Mouse (Mus musculus): ENCODE measurements around the gene Fuca1.

Gene Fuca1

GRCm38 (mm10) chr4:135889146-135889883, 31.2 kb upstream of the Fuca1 start:
- DNase-seq (ENCODE audit: low spot score in 2 of 2), result no peak

- DNase-seq (ENCODE audit: low spot score in 2 of 2), result peak; percentile 79 to 80
These were observed 30.7 kb upstream of the Fuca1 start for GRCm38 (mm10) chr4:135889884-135890283.

GRCm38 (mm10) chr4:135891539-135891938, 29.0 kb upstream of the Fuca1 start:
- no peak for DNase-seq (ENCODE audit: low spot score in 2 of 2)

GRCm38 (mm10) chr4:135892884-135893283, 27.7 kb upstream of the Fuca1 start:
- DNase-seq (ENCODE audit: low spot score in 2 of 2), result peak; percentile 31 to 41

GRCm38 (mm10) chr4:135895071-135895571, 25.4 kb upstream of the Fuca1 start, which contains the start of gene Cnr2:
Cnr2 (plus strand) TSS chr4:135895394.
- peak; percentile 73 for DNase-seq (ENCODE audit: low spot score in 2 of 2)

- peak; percentile 76 to 77 for DNase-seq (ENCODE audit: low spot score in 2 of 2)
These were observed 24.4 kb upstream of the Fuca1 start for GRCm38 (mm10) chr4:135896157-135896556.

GRCm38 (mm10) chr4:135898380-135899049, 22.0 kb upstream of the Fuca1 start:
- DNase-seq (ENCODE audit: low spot score in 2 of 2), result peak; percentile 87 to 88

- no peak for DNase-seq (ENCODE audit: low spot score in 2 of 2)
These were observed 21.5 kb upstream of the Fuca1 start for GRCm38 (mm10) chr4:135899050-135899448.

- peak; percentile 94 to 95 for DNase-seq (ENCODE audit: low spot score in 2 of 2)
These were observed 20.5 kb upstream of the Fuca1 start for GRCm38 (mm10) chr4:135900008-135900407.

GRCm38 (mm10) chr4:135902606-135903242, 17.8 kb upstream of the Fuca1 start:
- peak; percentile 67 to 77 for DNase-seq (ENCODE audit: low spot score in 2 of 2)

GRCm38 (mm10) chr4:135904810-135905209, 15.7 kb upstream of the Fuca1 start:
- DNase-seq (ENCODE audit: low spot score in 2 of 2), result no peak

GRCm38 (mm10) chr4:135906633-135907032, 13.9 kb upstream of the Fuca1 start:
- DNase-seq (ENCODE audit: low spot score in 2 of 2), result no peak

- DNase-seq (ENCODE audit: low spot score in 2 of 2), result peak; percentile 66 to 71
These were observed 11.0 kb upstream of the Fuca1 start for GRCm38 (mm10) chr4:135909326-135910066.

- peak; percentile 64 to 74 for DNase-seq (ENCODE audit: low spot score in 2 of 2)
These were observed 9.0 kb upstream of the Fuca1 start for GRCm38 (mm10) chr4:135911531-135911930.

GRCm38 (mm10) chr4:135912164-135912563, 8.4 kb upstream of the Fuca1 start:
- no peak for DNase-seq (ENCODE audit: low spot score in 2 of 2)

GRCm38 (mm10) chr4:135912835-135913234, 7.7 kb upstream of the Fuca1 start:
- DNase-seq (ENCODE audit: low spot score in 2 of 2), result peak in 1 of 2 experiments; percentile 45

GRCm38 (mm10) chr4:135913433-135913832, 7.1 kb upstream of the Fuca1 start:
- no peak for DNase-seq (ENCODE audit: low spot score in 2 of 2)

GRCm38 (mm10) chr4:135918635-135919279, 1.8 kb upstream of the Fuca1 start:
- DNase-seq (ENCODE audit: low spot score in 2 of 2), result peak; percentile 47 to 68

- DNase-seq (ENCODE audit: low spot score in 2 of 2), result no peak
These were observed 1.3 kb upstream of the Fuca1 start for GRCm38 (mm10) chr4:135919280-135919639.

GRCm38 (mm10) chr4:135921257-135922120, 954 bp downstream of the Fuca1 start:
- DNase-seq (ENCODE audit: low spot score in 2 of 2), result no peak
